Mouse (Mus musculus): ENCODE results near the gene Tnfrsf13c. TPM values are rescaled to one million over a fixed set of nuclear protein-coding genes. Genes with fewer than 3 reads are reported as not detected.

Tnfrsf13c gene
- total and polyA plus RNA-seq, 2 experiments from 2014 or later, result 0.34 to 5.6 TPM

- Histone ChIP-seq H3K27ac (0 out of 2 replicates have a peak overlapping the region, but pooled peaks have one; percentile 1), H3K9me3 (ENCODE audit: low read length) (no peaks in the 10 kb centered on the region), H3K27me3 (ENCODE audit: insufficient read depth, low read length) (no peaks in the 10 kb centered on the region; the same call in 1 of the 2 replicates), H3K36me3 (ENCODE audit: insufficient read depth, low read length) (no peaks in the 10 kb centered on the region), H3K4me2 (ENCODE audit: low read depth, low read length) (no peak overlapping the region), H3K9ac (replicated peaks; ENCODE audit: low read length) (0 out of 2 replicates have a peak overlapping the region, but pooled peaks have one; percentile 9), H3K4me1 (ENCODE audit: insufficient read depth, low read length) (peaks cover 4% of the 10 kb centered on the region; the same call in 1 of the 2 replicates), H3K4me3 (ENCODE audit: low read length) (no peak overlapping the region)
- DNase-seq (ENCODE audit: low spot score) (peak; percentile 67), ATAC-seq (peak; percentile 2; the same call in 1 of the 2 replicates)
- 38% methylated on average over 11 of the region's 11 CpGs for WGBS
- no peak for TF ChIP-seq CTCF (IDR thresholded peaks at IDR 0.05; ENCODE audit: low read depth)
These were observed 7.6 kb upstream of the Tnfrsf13c start for GRCm38 (mm10) chr15:82231591-82232378.

DNA sequence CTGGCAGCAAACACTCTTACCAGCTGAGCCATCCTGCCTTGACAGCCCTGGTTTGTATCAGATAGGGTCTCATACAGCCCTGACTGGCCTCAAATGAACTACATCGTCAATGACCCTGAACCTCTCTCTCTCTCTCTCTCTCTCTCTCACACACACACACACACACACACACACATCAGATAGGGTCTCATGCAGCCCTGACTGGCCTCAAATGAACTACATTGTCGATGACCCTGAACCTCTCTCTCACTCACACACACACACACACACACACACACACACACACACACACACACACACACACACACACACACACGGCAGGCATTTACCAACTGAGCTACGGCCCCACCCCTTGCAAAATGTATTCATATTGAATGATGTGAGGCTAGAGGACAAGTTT lies 6.9 kb upstream of the Tnfrsf13c start:
- no peak for DNase-seq (ENCODE audit: low spot score)
- Histone ChIP-seq H3K4me2 (ENCODE audit: low read depth, low read length) (no peak overlapping the region), H3K9ac (replicated peaks; ENCODE audit: low read length) (no peak overlapping the region), H3K27me3 (ENCODE audit: insufficient read depth, low read length) (no peaks in the 10 kb centered on the region; the same call in 1 of the 2 replicates), H3K27ac (no peak overlapping the region), H3K36me3 (ENCODE audit: insufficient read depth, low read length) (no peaks in the 10 kb centered on the region), H3K4me3 (ENCODE audit: low read length) (no peak overlapping the region), H3K4me1 (ENCODE audit: insufficient read depth, low read length) (peaks cover 4% of the 10 kb centered on the region; the same call in 1 of the 2 replicates), H3K9me3 (ENCODE audit: low read length) (no peaks in the 10 kb centered on the region)
- WGBS, result 70% methylated on average over 4 of the region's 4 CpGs
- no peak for ATAC-seq
- no peak for TF ChIP-seq CTCF (IDR thresholded peaks at IDR 0.05; ENCODE audit: low read depth)

- Histone ChIP-seq H3K4me2 (ENCODE audit: low read depth, low read length) (no peak overlapping the region), H3K36me3 (ENCODE audit: insufficient read depth, low read length) (no peaks in the 10 kb centered on the region), H3K4me3 (ENCODE audit: low read length) (no peak overlapping the region), H3K27ac (no peak overlapping the region), H3K4me1 (ENCODE audit: insufficient read depth, low read length) (peaks cover 4% of the 10 kb centered on the region; the same call in 1 of the 2 replicates), H3K9ac (replicated peaks; ENCODE audit: low read length) (no peak overlapping the region), H3K9me3 (ENCODE audit: low read length) (no peaks in the 10 kb centered on the region), H3K27me3 (ENCODE audit: insufficient read depth, low read length) (no peaks in the 10 kb centered on the region; the same call in 1 of the 2 replicates)
- 70% methylated on average over 6 of the region's 6 CpGs for WGBS
- DNase-seq (ENCODE audit: low spot score) (no peak), ATAC-seq (no peak)
- TF ChIP-seq CTCF (IDR thresholded peaks at IDR 0.05; ENCODE audit: low read depth), result no peak
These were observed 6.0 kb upstream of the Tnfrsf13c start for GRCm38 (mm10) chr15:82230098-82230611.

DNA sequence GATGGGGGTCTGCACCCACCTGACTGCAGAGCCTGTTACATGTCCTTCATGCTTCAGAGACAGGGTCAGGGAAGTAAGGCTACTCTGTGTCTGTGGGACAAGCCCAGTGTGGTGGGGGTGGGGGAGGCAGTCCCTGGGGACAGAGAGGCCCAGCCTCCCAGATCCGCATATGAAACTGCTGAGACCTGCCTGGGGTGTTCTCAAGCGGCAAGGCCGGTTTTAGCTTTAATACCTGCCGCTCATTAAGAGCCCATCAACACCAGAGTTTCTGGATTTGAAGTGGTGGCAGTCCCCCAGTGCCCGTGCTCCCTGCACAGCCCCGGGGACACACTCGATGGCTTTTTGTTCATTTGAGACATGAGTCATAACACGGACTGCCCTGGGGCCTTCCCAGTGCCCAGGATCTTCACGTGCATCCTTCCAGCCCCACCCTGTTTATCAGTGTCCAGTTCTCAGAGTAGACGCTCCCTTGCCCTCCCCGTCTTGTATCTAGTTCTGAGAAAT lies 5.4 kb upstream of the Tnfrsf13c start:
- ATAC-seq, result no peak
- Histone ChIP-seq H3K4me1 (ENCODE audit: insufficient read depth, low read length) (peaks cover 5% of the 10 kb centered on the region; the same call in 1 of the 2 replicates), H3K9me3 (ENCODE audit: low read length) (no peaks in the 10 kb centered on the region), H3K27ac (no peak overlapping the region), H3K4me2 (ENCODE audit: low read depth, low read length) (no peak overlapping the region), H3K9ac (replicated peaks; ENCODE audit: low read length) (no peak overlapping the region), H3K4me3 (ENCODE audit: low read length) (no peak overlapping the region), H3K36me3 (ENCODE audit: insufficient read depth, low read length) (no peaks in the 10 kb centered on the region), H3K27me3 (ENCODE audit: insufficient read depth, low read length) (no peaks in the 10 kb centered on the region; the same call in 1 of the 2 replicates)
- DNase-seq (ENCODE audit: low spot score), result no peak
- no peak for TF ChIP-seq CTCF (IDR thresholded peaks at IDR 0.05; ENCODE audit: low read depth)
- 45% methylated on average over 11 of the region's 11 CpGs for WGBS

GRCm38 (mm10) chr15:82225769-82226168 lies 1.6 kb upstream of the Tnfrsf13c start:
- no peak for TF ChIP-seq CTCF (IDR thresholded peaks at IDR 0.05; ENCODE audit: low read depth)
- DNase-seq (ENCODE audit: low spot score) (no peak), ATAC-seq (no peak)
- H3K9ac ChIP-seq (replicated peaks; ENCODE audit: low read length), result no peak overlapping the region
- no peaks in the 10 kb centered on the region; the same call in 1 of the 2 replicates for H3K27me3 ChIP-seq (ENCODE audit: insufficient read depth, low read length)
- H3K4me3 ChIP-seq (ENCODE audit: low read length), result no peak overlapping the region
- no peaks in the 10 kb centered on the region for H3K36me3 ChIP-seq (ENCODE audit: insufficient read depth, low read length)
- H3K4me1 ChIP-seq (ENCODE audit: insufficient read depth, low read length), result 0 out of 2 replicates have a peak, but pooled peaks cover 11% of the 10 kb centered on the region
- no peak overlapping the region for H3K4me2 ChIP-seq (ENCODE audit: low read depth, low read length)
- no peak overlapping the region for H3K27ac ChIP-seq
- H3K9me3 ChIP-seq (ENCODE audit: low read length), result no peaks in the 10 kb centered on the region
- WGBS, result 86% methylated on average over 5 of the region's 5 CpGs

DNA sequence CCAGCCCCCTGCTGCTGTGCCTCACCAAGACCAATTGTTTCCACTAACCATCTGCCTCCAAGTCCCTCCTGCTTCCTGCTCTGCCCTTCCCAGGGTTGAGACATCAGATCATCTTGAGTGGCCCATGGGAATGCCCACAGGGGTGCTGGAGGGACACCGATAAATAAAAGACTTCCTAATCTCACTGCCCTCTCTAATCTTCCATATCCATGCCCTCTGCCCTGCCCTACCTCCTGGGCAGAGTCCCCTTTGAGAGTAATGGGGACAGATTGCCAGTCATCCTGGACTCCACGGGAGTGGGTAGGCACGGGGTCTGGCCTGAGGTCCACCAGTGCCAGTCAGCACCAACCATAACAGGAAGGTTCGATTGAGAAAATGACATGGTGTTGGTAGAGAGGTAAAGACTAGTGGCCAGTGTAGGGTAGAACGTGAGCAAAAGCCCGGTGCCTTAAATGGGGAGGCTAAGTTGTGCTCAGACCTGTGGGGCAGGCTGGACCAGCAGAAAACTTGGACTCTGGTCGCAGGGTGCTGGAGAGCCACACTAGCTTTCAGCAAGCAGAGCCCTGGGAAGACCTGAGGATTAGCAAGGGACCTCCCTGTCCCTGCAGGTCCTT lies 540 bp upstream of the Tnfrsf13c start:
- 39% methylated on average over 7 of the region's 7 CpGs for WGBS
- ATAC-seq (0 out of 2 replicates have a peak, but pooled peaks have one; percentile 8), DNase-seq (ENCODE audit: low spot score) (no peak)
- Histone ChIP-seq H3K27me3 (ENCODE audit: insufficient read depth, low read length) (no peaks in the 10 kb centered on the region), H3K4me3 (ENCODE audit: low read length) (peak overlapping the region; percentile 30; the same call in 1 of the 2 replicates), H3K4me1 (ENCODE audit: insufficient read depth, low read length) (0 out of 2 replicates have a peak, but pooled peaks cover 11% of the 10 kb centered on the region), H3K36me3 (ENCODE audit: insufficient read depth, low read length) (no peaks in the 10 kb centered on the region), H3K27ac (no peak overlapping the region), H3K9ac (replicated peaks; ENCODE audit: low read length) (no peak overlapping the region), H3K9me3 (ENCODE audit: low read length) (no peaks in the 10 kb centered on the region), H3K4me2 (ENCODE audit: low read depth, low read length) (peak overlapping the region; percentile 60; the same call in 1 of the 2 replicates)
- no peak for TF ChIP-seq CTCF (IDR thresholded peaks at IDR 0.05; ENCODE audit: low read depth)

Measured in hindbrain, postnatal 0 days (tissue).